Mouse (Mus musculus) lung, embryonic 14.5 days (tissue): Measurements from ENCODE around the gene Cbx6. TPM values are rescaled to one million over a fixed set of nuclear protein-coding genes. Genes with fewer than 3 reads are reported as not detected.

Experiments
- ATAC-seq: fragments of 200-750 bp; cut with Nextera tagmentation; 2 replicates; pipeline ENCODE4 v1.8.0; 2017; ENCODE audit warnings: mild to moderate bottlenecking, moderate TSS enrichment, moderate library complexity; ENCODE audit not compliant: insufficient read depth
- DNase-seq: peaks from one replicate; pipeline ENCODE4 v3.0.0-alpha.2; 2015
- H3K27ac ChIP-seq: fragments of 300-500 bp; sonication (generic); 2 replicates; pipeline ENCODE4 v1.5.1; 2014; ENCODE audit warnings: low read depth, mild to moderate bottlenecking, moderate library complexity
- H3K27me3 ChIP-seq: fragments of 300-500 bp; sonication (generic); 2 replicates; pipeline ENCODE4 v1.6.1; 2014; ENCODE audit warnings: low read length, control low read depth; ENCODE audit not compliant: insufficient read depth
- H3K36me3 ChIP-seq: fragments of 300-500 bp; sonication (generic); 2 replicates; pipeline ENCODE4 v1.6.1; 2014; ENCODE audit warnings: control low read depth; ENCODE audit not compliant: insufficient read depth
- H3K4me1 ChIP-seq: fragments of 300-500 bp; sonication (generic); 2 replicates; pipeline ENCODE4 v1.6.1; 2014; ENCODE audit warnings: antibody characterized with exemption, control low read depth; ENCODE audit not compliant: insufficient read depth
- H3K4me2 ChIP-seq: fragments of 300-500 bp; sonication (generic); 2 replicates; pipeline ENCODE4 v1.6.1; 2014; ENCODE audit warnings: mild to moderate bottlenecking
- H3K4me3 ChIP-seq: fragments of 300-500 bp; sonication (generic); 2 replicates; pipeline ENCODE4 v1.5.1; 2014; ENCODE audit warnings: low read depth, low read length
- H3K9ac ChIP-seq: fragments of 300-500 bp; sonication (generic); 2 replicates; pipeline ENCODE4 v1.6.1; 2014
- H3K9me3 ChIP-seq: fragments of 300-500 bp; sonication (generic); 2 replicates; pipeline ENCODE4 v1.6.1; 2016; ENCODE audit warnings: low read depth, low read length, control low read depth
- CTCF ChIP-seq: IDR thresholded peaks from 2 replicates; pipeline ENCODE4 v1.5.1; 2016; ENCODE audit warnings: antibody characterized with exemption, low read depth
- WGBS: fragments of 180-500 bp; shearing (Covaris S2); extraction: QIAGEN DNeasy Blood & Tissue Kit; methylation state at CpG from one replicate; pipeline ENCODE4 v1.1.7; 2014; 5-methylcytosine and 5-hydroxymethylcytosine counted together
- polyA plus RNA-seq: library from polyadenylated mRNA; unstranded; fragments of >200 nt; fragmentation: Nextera tagmentation; extraction: Ambion mirVana; gene quantifications from 2 replicates; pipeline ENCODE4 v1.2.1, GENCODE M21; 2014

Cbx6 gene
- polyA plus RNA-seq, 1 experiment from 2014 or later, result 47.1 TPM

- H3K4me1 ChIP-seq, result no peaks in the 10 kb centered on the region
- H3K36me3 ChIP-seq, result no peaks in the 10 kb centered on the region
- no peak for TF ChIP-seq CTCF
- no peaks in the 10 kb centered on the region; the same call in 1 of the 2 replicates for H3K27me3 ChIP-seq
- 65% methylated on average over 12 of the region's 12 CpGs for WGBS
- DNase-seq (no peak), ATAC-seq (no peak)
- no peak overlapping the region for H3K9ac ChIP-seq
- H3K27ac ChIP-seq, result no peak overlapping the region
- no peaks in the 10 kb centered on the region for H3K9me3 ChIP-seq
- H3K4me2 ChIP-seq, result no peak overlapping the region
- no peak overlapping the region for H3K4me3 ChIP-seq
Measured at GRCm38 (mm10) chr15:79796256-79796655, 38.2 kb downstream of the Cbx6 start.

- WGBS, result 12% methylated on average over 20 of the region's 20 CpGs
- no peak overlapping the region for H3K4me3 ChIP-seq
- no peak overlapping the region for H3K9ac ChIP-seq
- H3K9me3 ChIP-seq, result no peaks in the 10 kb centered on the region
- no peak for ATAC-seq
- H3K4me1 ChIP-seq, result no peaks in the 10 kb centered on the region
- H3K27me3 ChIP-seq, result no peaks in the 10 kb centered on the region; the same call in 1 of the 2 replicates
- peak; percentile 53 for DNase-seq
- no peak overlapping the region for H3K4me2 ChIP-seq
- H3K27ac ChIP-seq, result no peak overlapping the region
- no peaks in the 10 kb centered on the region for H3K36me3 ChIP-seq
- no peak for TF ChIP-seq CTCF
Measured at GRCm38 (mm10) chr15:79794173-79794572, 40.3 kb downstream of the Cbx6 start.

GRCm38 (mm10) chr15:79793076-79793475 is 41.4 kb downstream of the Cbx6 start:
- no peak overlapping the region for H3K4me2 ChIP-seq
- no peaks in the 10 kb centered on the region; the same call in 1 of the 2 replicates for H3K27me3 ChIP-seq
- DNase-seq, result no peak
- no peak overlapping the region for H3K9ac ChIP-seq
- no peak overlapping the region for H3K4me3 ChIP-seq
- TF ChIP-seq CTCF, result no peak
- 91% methylated on average over 9 of the region's 9 CpGs for WGBS
- no peak for ATAC-seq
- no peak overlapping the region for H3K27ac ChIP-seq
- no peaks in the 10 kb centered on the region for H3K36me3 ChIP-seq
- H3K9me3 ChIP-seq, result no peaks in the 10 kb centered on the region
- no peaks in the 10 kb centered on the region for H3K4me1 ChIP-seq

GRCm38 (mm10) chr15:79792455-79792854 is 42.0 kb downstream of the Cbx6 start:
- ATAC-seq (no peak), DNase-seq (no peak)
- no peaks in the 10 kb centered on the region for H3K36me3 ChIP-seq
- no peaks in the 10 kb centered on the region for H3K4me1 ChIP-seq
- no peaks in the 10 kb centered on the region for H3K9me3 ChIP-seq
- H3K4me3 ChIP-seq, result no peak overlapping the region
- H3K4me2 ChIP-seq, result no peak overlapping the region
- 18% methylated on average over 19 of the region's 19 CpGs for WGBS
- no peak for TF ChIP-seq CTCF
- H3K27me3 ChIP-seq, result no peaks in the 10 kb centered on the region; the same call in 1 of the 2 replicates
- H3K27ac ChIP-seq, result no peak overlapping the region
- H3K9ac ChIP-seq, result no peak overlapping the region

GRCm38 (mm10) chr15:79791502-79791901 is 43.0 kb downstream of the Cbx6 start:
- DNase-seq (peak; percentile 92), ATAC-seq (no peak)
- no peaks in the 10 kb centered on the region for H3K4me1 ChIP-seq
- H3K9me3 ChIP-seq, result no peaks in the 10 kb centered on the region
- no peak overlapping the region for H3K4me2 ChIP-seq
- no peak overlapping the region for H3K9ac ChIP-seq
- no peaks in the 10 kb centered on the region for H3K36me3 ChIP-seq
- 3% methylated on average over 12 of the region's 12 CpGs for WGBS
- H3K4me3 ChIP-seq, result no peak overlapping the region
- TF ChIP-seq CTCF, result peak; percentile 26; the same call in 1 of the 2 replicates
- H3K27me3 ChIP-seq, result no peaks in the 10 kb centered on the region; the same call in 1 of the 2 replicates
- no peak overlapping the region for H3K27ac ChIP-seq

GRCm38 (mm10) chr15:79790905-79791304 is 43.6 kb downstream of the Cbx6 start:
- 80% methylated on average over 6 of the region's 6 CpGs for WGBS
- DNase-seq, result no peak
- no peak for TF ChIP-seq CTCF
- Histone ChIP-seq H3K9ac (no peak overlapping the region), H3K4me1 (no peaks in the 10 kb centered on the region), H3K4me2 (no peak overlapping the region), H3K27ac (no peak overlapping the region), H3K27me3 (no peaks in the 10 kb centered on the region; the same call in 1 of the 2 replicates), H3K4me3 (no peak overlapping the region), H3K9me3 (no peaks in the 10 kb centered on the region), H3K36me3 (no peaks in the 10 kb centered on the region)
- no peak for ATAC-seq

- DNase-seq (no peak), ATAC-seq (no peak)
- H3K9me3 ChIP-seq, result no peaks in the 10 kb centered on the region
- no peaks in the 10 kb centered on the region; the same call in 1 of the 2 replicates for H3K27me3 ChIP-seq
- H3K4me2 ChIP-seq, result no peak overlapping the region
- H3K4me1 ChIP-seq, result no peaks in the 10 kb centered on the region
- no peak for TF ChIP-seq CTCF
- H3K27ac ChIP-seq, result no peak overlapping the region
- H3K4me3 ChIP-seq, result no peak overlapping the region
- WGBS, result 48% methylated on average over 8 of the region's 8 CpGs
- H3K9ac ChIP-seq, result no peak overlapping the region
- H3K36me3 ChIP-seq, result no peaks in the 10 kb centered on the region
Measured at GRCm38 (mm10) chr15:79790111-79790510, 44.4 kb downstream of the Cbx6 start.

- H3K36me3 ChIP-seq, result no peaks in the 10 kb centered on the region
- H3K27me3 ChIP-seq, result no peaks in the 10 kb centered on the region
- H3K27ac ChIP-seq, result no peak overlapping the region
- no peak overlapping the region for H3K4me2 ChIP-seq
- no peaks in the 10 kb centered on the region for H3K9me3 ChIP-seq
- DNase-seq, result no peak
- 41% methylated on average over 8 of the region's 8 CpGs for WGBS
- no peak overlapping the region for H3K4me3 ChIP-seq
- no peak for ATAC-seq
- no peak overlapping the region for H3K9ac ChIP-seq
- TF ChIP-seq CTCF, result no peak
- H3K4me1 ChIP-seq, result no peaks in the 10 kb centered on the region
Measured at GRCm38 (mm10) chr15:79787815-79788214, 46.7 kb downstream of the Cbx6 start.
